Mouse (Mus musculus): Measurements from ENCODE around the gene Gm10964. TPM values are rescaled to one million over a fixed set of nuclear protein-coding genes. Genes with fewer than 3 reads are reported as not detected.

The Gm10964 gene
- polyA plus RNA-seq (2015; fragmentation: Nextera tagmentation; extraction: Ambion mirVana): not detected in 2 replicates

- H3K9ac ChIP-seq: peak within 1 kb of the TSS; percentile 25; the same call in 1 of the 2 replicates
Measured at GRCm38 (mm10) chr3:103739329-103739728, at the start of gene Gm10964. Gm10964 (plus strand) TSS chr3:103739366.

GRCm38 (mm10) chr3:103690506-103690905 lies 48.7 kb upstream of the Gm10964 start:
- 92% methylated on average over 3 of the region's 3 CpGs for WGBS
- no peak overlapping the region for H3K4me2 ChIP-seq
- H3K4me3 ChIP-seq: no peak overlapping the region
- H3K9ac ChIP-seq: no peak overlapping the region
- H3K36me3 ChIP-seq (replicated peaks): no peaks in the 10 kb centered on the region
- H3K9me3 ChIP-seq: no peaks in the 10 kb centered on the region
- H3K27ac ChIP-seq: no peak overlapping the region
- no peaks in the 10 kb centered on the region for H3K4me1 ChIP-seq
- ATAC-seq (replicated peaks): no peak
- no peaks in the 10 kb centered on the region for H3K27me3 ChIP-seq (replicated peaks)

More at GRCm38 (mm10) chr3:103739329-103739728, at the start of gene Gm10964:
- H3K36me3 ChIP-seq (replicated peaks): peaks cover 9% of the 10 kb centered on the region
- H3K9me3 ChIP-seq: no peaks in the 10 kb centered on the region
- no peaks in the 10 kb centered on the region for H3K27me3 ChIP-seq (replicated peaks)
- WGBS: 87% methylated on average over 1 of the region's 1 CpGs
- no peak for ATAC-seq (replicated peaks)
- peak within 1 kb of the TSS; percentile 16 for H3K4me3 ChIP-seq
- peak within 1 kb of the TSS; percentile 72 for H3K27ac ChIP-seq
- H3K4me1 ChIP-seq: peaks cover 29% of the 10 kb centered on the region
- peak within 1 kb of the TSS; percentile 46 for H3K4me2 ChIP-seq

GRCm38 (mm10) chr3:103695556-103695955 lies 43.6 kb upstream of the Gm10964 start:
- 64% methylated on average over 3 of the region's 3 CpGs for WGBS
- Histone ChIP-seq H3K4me2 (no peak overlapping the region), H3K27me3 (replicated peaks) (no peaks in the 10 kb centered on the region), H3K4me1 (no peaks in the 10 kb centered on the region), H3K9me3 (no peaks in the 10 kb centered on the region), H3K9ac (no peak overlapping the region), H3K4me3 (no peak overlapping the region), H3K27ac (no peak overlapping the region), H3K36me3 (replicated peaks) (no peaks in the 10 kb centered on the region)
- no peak for ATAC-seq (replicated peaks)

- H3K9me3 ChIP-seq: no peaks in the 10 kb centered on the region
- no peaks in the 10 kb centered on the region for H3K27me3 ChIP-seq (replicated peaks)
- H3K4me1 ChIP-seq: no peaks in the 10 kb centered on the region
- no peak for ATAC-seq (replicated peaks)
- no peak overlapping the region for H3K9ac ChIP-seq
- H3K27ac ChIP-seq: no peak overlapping the region
- whole genome bisulfite sequencing: 94% methylated on average over 1 of the region's 1 CpGs
- H3K4me2 ChIP-seq: no peak overlapping the region
- no peaks in the 10 kb centered on the region for H3K36me3 ChIP-seq (replicated peaks)
- no peak overlapping the region for H3K4me3 ChIP-seq
Measured at GRCm38 (mm10) chr3:103696388-103696925, 42.7 kb upstream of the Gm10964 start.

- no peak for ATAC-seq (replicated peaks)
- WGBS: 83% methylated on average over 6 of the region's 6 CpGs
- Histone ChIP-seq H3K27ac (no peak overlapping the region), H3K9ac (no peak overlapping the region), H3K36me3 (replicated peaks) (no peaks in the 10 kb centered on the region), H3K27me3 (replicated peaks) (no peaks in the 10 kb centered on the region), H3K4me3 (no peak overlapping the region), H3K9me3 (no peaks in the 10 kb centered on the region), H3K4me2 (no peak overlapping the region), H3K4me1 (no peaks in the 10 kb centered on the region)
Measured at GRCm38 (mm10) chr3:103704661-103705060, 34.5 kb upstream of the Gm10964 start.

- Histone ChIP-seq H3K4me2 (no peak overlapping the region), H3K36me3 (replicated peaks) (no peaks in the 10 kb centered on the region), H3K9me3 (no peaks in the 10 kb centered on the region), H3K4me1 (no peaks in the 10 kb centered on the region), H3K4me3 (no peak overlapping the region), H3K27ac (no peak overlapping the region), H3K27me3 (replicated peaks) (no peaks in the 10 kb centered on the region), H3K9ac (no peak overlapping the region)
- 87% methylated on average over 12 of the region's 12 CpGs for WGBS
- no peak for ATAC-seq (replicated peaks)
Measured at GRCm38 (mm10) chr3:103705426-103705825, 33.7 kb upstream of the Gm10964 start.

- WGBS: 92% methylated on average over 5 of the region's 5 CpGs
- no peaks in the 10 kb centered on the region for H3K9me3 ChIP-seq
- no peaks in the 10 kb centered on the region for H3K27me3 ChIP-seq (replicated peaks)
- no peak overlapping the region for H3K9ac ChIP-seq
- no peaks in the 10 kb centered on the region for H3K4me1 ChIP-seq
- no peak for ATAC-seq (replicated peaks)
- no peak overlapping the region for H3K4me3 ChIP-seq
- no peaks in the 10 kb centered on the region for H3K36me3 ChIP-seq (replicated peaks)
- no peak overlapping the region for H3K4me2 ChIP-seq
- no peak overlapping the region for H3K27ac ChIP-seq
Measured at GRCm38 (mm10) chr3:103709470-103710040, 29.6 kb upstream of the Gm10964 start.

GRCm38 (mm10) chr3:103712196-103712595 lies 27.0 kb upstream of the Gm10964 start:
- 94% methylated on average over 4 of the region's 4 CpGs for WGBS
- ATAC-seq (replicated peaks): no peak
- H3K27me3 ChIP-seq (replicated peaks): no peaks in the 10 kb centered on the region
- H3K36me3 ChIP-seq (replicated peaks): no peaks in the 10 kb centered on the region
- H3K9me3 ChIP-seq: no peaks in the 10 kb centered on the region
- no peak overlapping the region for H3K9ac ChIP-seq
- no peak overlapping the region for H3K4me2 ChIP-seq
- H3K4me3 ChIP-seq: no peak overlapping the region
- peaks cover 10% of the 10 kb centered on the region for H3K4me1 ChIP-seq
- no peak overlapping the region for H3K27ac ChIP-seq

GRCm38 (mm10) chr3:103714236-103714875 lies 24.8 kb upstream of the Gm10964 start:
- Histone ChIP-seq H3K27me3 (replicated peaks) (no peaks in the 10 kb centered on the region), H3K4me2 (no peak overlapping the region), H3K9me3 (no peaks in the 10 kb centered on the region), H3K4me1 (peaks cover 15% of the 10 kb centered on the region), H3K4me3 (no peak overlapping the region), H3K27ac (no peak overlapping the region), H3K36me3 (replicated peaks) (no peaks in the 10 kb centered on the region), H3K9ac (no peak overlapping the region)
- no peak for ATAC-seq (replicated peaks)
- WGBS: 80% methylated on average over 7 of the region's 7 CpGs

- WGBS: 86% methylated on average over 8 of the region's 8 CpGs
- no peak overlapping the region for H3K9ac ChIP-seq
- H3K36me3 ChIP-seq (replicated peaks): no peaks in the 10 kb centered on the region
- H3K9me3 ChIP-seq: no peaks in the 10 kb centered on the region
- no peaks in the 10 kb centered on the region for H3K27me3 ChIP-seq (replicated peaks)
- no peak overlapping the region for H3K4me3 ChIP-seq
- peaks cover 17% of the 10 kb centered on the region for H3K4me1 ChIP-seq
- no peak for ATAC-seq (replicated peaks)
- no peak overlapping the region for H3K27ac ChIP-seq
- H3K4me2 ChIP-seq: no peak overlapping the region
Measured at GRCm38 (mm10) chr3:103714942-103715341, 24.2 kb upstream of the Gm10964 start.

- no peak overlapping the region for H3K27ac ChIP-seq
- no peaks in the 10 kb centered on the region for H3K9me3 ChIP-seq
- peaks cover 17% of the 10 kb centered on the region for H3K4me1 ChIP-seq
- WGBS: 24% methylated on average over 11 of the region's 11 CpGs
- H3K4me2 ChIP-seq: no peak overlapping the region
- no peaks in the 10 kb centered on the region for H3K27me3 ChIP-seq (replicated peaks)
- H3K4me3 ChIP-seq: no peak overlapping the region
- ATAC-seq (replicated peaks): 0 out of 2 replicates have a peak, but pooled peaks have one; percentile 17
- no peaks in the 10 kb centered on the region for H3K36me3 ChIP-seq (replicated peaks)
- H3K9ac ChIP-seq: no peak overlapping the region
Measured at GRCm38 (mm10) chr3:103715762-103716693, 23.1 kb upstream of the Gm10964 start.
